12 mouse cellular contexts compared by ENCODE assay signal in genomic region chr16:77502026-77502425, GRCm38 (mm10).
A peak's percentile ranks its signal among the peaks of the same experiment; 100 is the strongest.
DNase-seq lines count a peak whose midpoint lies in the region; ATAC-seq and TF ChIP-seq lines count a peak whose summit lies in the region.
"Had no signal": no experiment of that assay in that cellular context is flagged by ENCODE, and none has a peak within 500 bp of the region (broad histone marks: within the 10 kb centered on the region; RNA-seq: fewer than 3 reads in every experiment).

No protein-coding gene starts in this region.

- intact Hi-C loops in gastrocnemius, adult 2 months (cut with DNase I): no loop called here

- TF ChIP-seq POLR2A in myocyte (IDR thresholded peaks at IDR 0.05; ENCODE audit: insufficient read length, low read depth): no peak

- H3K4me2 ChIP-seq in forebrain, postnatal 0 days (ENCODE audit: low read depth): peak overlapping the region; percentile 33
- H3K4me2 ChIP-seq in myocyte (ENCODE audit: low read depth): peak overlapping the region; percentile 77
- H3K4me2 ChIP-seq: liver, embryonic 15.5 days had no signal

- H3K36me3 ChIP-seq in forebrain, postnatal 0 days (ENCODE audit: insufficient read depth): no peaks in the 10 kb centered on the region
- H3K36me3 ChIP-seq in myocyte (ENCODE audit: control insufficient read depth, insufficient read depth): no peaks in the 10 kb centered on the region
- H3K36me3 ChIP-seq: liver, embryonic 15.5 days had no signal

- H3K4me3 ChIP-seq in gastrocnemius, adult 2 months: peak overlapping the region; percentile 75
- peak overlapping the region; percentile 57 for H3K4me3 ChIP-seq in layer of hippocampus, adult 2 months
- peak overlapping the region; percentile 44 for H3K4me3 ChIP-seq in forebrain, postnatal 0 days (ENCODE audit: low read depth, low read length)
- peak overlapping the region; percentile 39 for H3K4me3 ChIP-seq in myocyte
- H3K4me3 ChIP-seq: liver, embryonic 15.5 days had no signal

- H3K27me3 ChIP-seq in forebrain, postnatal 0 days (ENCODE audit: insufficient read depth, low read length): no peaks in the 10 kb centered on the region
- no peaks in the 10 kb centered on the region for H3K27me3 ChIP-seq in myocyte (ENCODE audit: control insufficient read depth, insufficient read depth, insufficient read length)
- H3K27me3 ChIP-seq: liver, embryonic 15.5 days; Patski had no signal

- DNase-seq in gastrocnemius, adult 2 months: no peak
- no peak for DNase-seq in gastrocnemius, postnatal 25 days
- no peak for DNase-seq in layer of hippocampus, adult 2 months (ENCODE audit: low spot score in 2 of 2)
- DNase-seq in layer of hippocampus, postnatal 36 days: no peak
- peak; percentile 71 for DNase-seq in forebrain, postnatal 0 days
- DNase-seq in right cerebral cortex, adult 2 months (ENCODE audit: low spot score in 2 of 2): no peak
- DNase-seq in frontal cortex, postnatal 25 days (ENCODE audit: low spot score in 2 of 2): no peak
- DNase-seq: gastrocnemius, postnatal 36 days; layer of hippocampus, adult 9-11 months had no signal

- peak overlapping the region; percentile 54 for H3K9ac ChIP-seq in forebrain, postnatal 0 days
- H3K9ac ChIP-seq: liver, embryonic 15.5 days had no signal

- no peaks in the 10 kb centered on the region for H3K4me1 ChIP-seq in forebrain, postnatal 0 days (ENCODE audit: insufficient read depth)
- H3K4me1 ChIP-seq: liver, embryonic 15.5 days had no signal

- TF ChIP-seq CTCF in gastrocnemius, adult 2 months (IDR thresholded peaks at IDR 0.05): no peak
- no peak for TF ChIP-seq CTCF in layer of hippocampus, adult 2 months (conservative IDR thresholded peaks at IDR 0.05)
- no peak for TF ChIP-seq CTCF in forebrain, postnatal 0 days (IDR thresholded peaks at IDR 0.05; ENCODE audit: low read depth)

- no peak overlapping the region for H3ac ChIP-seq in myocyte (ENCODE audit: control insufficient read depth, insufficient read length)

- no peaks in the 10 kb centered on the region for H3K9me3 ChIP-seq in forebrain, postnatal 0 days (ENCODE audit: low read length)
- H3K9me3 ChIP-seq: liver, embryonic 15.5 days had no signal

- ATAC-seq in forebrain, postnatal 0 days: no peak
- ATAC-seq: Patski had no signal

- WGBS in forebrain, postnatal 0 days: 24% methylated on average over 3 of the region's 3 CpGs

- H3K27ac ChIP-seq in gastrocnemius, adult 2 months: peak overlapping the region; percentile 89
- peak overlapping the region; percentile 95 for H3K27ac ChIP-seq in layer of hippocampus, adult 2 months
- peak overlapping the region; percentile 66 for H3K27ac ChIP-seq in forebrain, postnatal 0 days (ENCODE audit: low read depth, low read length)
- H3K27ac ChIP-seq: liver, embryonic 15.5 days had no signal

- H3K79me2 ChIP-seq in myocyte (ENCODE audit: control insufficient read depth, insufficient read depth): peaks cover 29% of the 10 kb centered on the region

TF ChIP-seq in myocyte, 11 proteins besides CTCF, POLR2A, EP300 and RAD21:
- TF ChIP-seq TCF12 (IDR thresholded peaks at IDR 0.05; ENCODE audit: insufficient read depth, poor library complexity, severe bottlenecking): no peak
